Mouse (Mus musculus) cerebellum, adult 8-10 months (tissue): ENCODE results near the gene Plb1.

Source experiments
- DNase-seq: peaks from one replicate; pipeline ENCODE4 v3.0.0; 2022

The Plb1 gene

GRCm38 (mm10) chr5:32336092-32336491, 103.6 kb downstream of the Plb1 start:
- peak; percentile 59 for DNase-seq

- no peak for DNase-seq
These were observed 104.8 kb downstream of the Plb1 start for GRCm38 (mm10) chr5:32337336-32337735.

- no peak for DNase-seq
These were observed 105.8 kb downstream of the Plb1 start for GRCm38 (mm10) chr5:32338339-32338738.

- DNase-seq: no peak
These were observed 106.3 kb downstream of the Plb1 start for GRCm38 (mm10) chr5:32338766-32339165.

- DNase-seq: no peak
These were observed 107.7 kb downstream of the Plb1 start for GRCm38 (mm10) chr5:32340246-32340645.

GRCm38 (mm10) chr5:32342711-32343285, 110.3 kb downstream of the Plb1 start:
- no peak for DNase-seq

- DNase-seq: peak; percentile 82
These were observed 113.8 kb downstream of the Plb1 start for GRCm38 (mm10) chr5:32346025-32346912.

- DNase-seq: no peak
These were observed 117.2 kb downstream of the Plb1 start for GRCm38 (mm10) chr5:32349718-32350117.

GRCm38 (mm10) chr5:32350551-32351256, 118.2 kb downstream of the Plb1 start:
- DNase-seq: no peak

GRCm38 (mm10) chr5:32351721-32352465, 119.4 kb downstream of the Plb1 start:
- DNase-seq: no peak

GRCm38 (mm10) chr5:32352845-32353244, 120.3 kb downstream of the Plb1 start:
- no peak for DNase-seq

GRCm38 (mm10) chr5:32353280-32353679, 120.8 kb downstream of the Plb1 start:
- no peak for DNase-seq

- DNase-seq: no peak
These were observed 128.0 kb downstream of the Plb1 start for GRCm38 (mm10) chr5:32360511-32360910.

- DNase-seq: peak; percentile 61
These were observed 129.1 kb downstream of the Plb1 start for GRCm38 (mm10) chr5:32361441-32362235.

- DNase-seq: no peak
These were observed 136.9 kb downstream of the Plb1 start for GRCm38 (mm10) chr5:32369391-32369790.

- no peak for DNase-seq
These were observed 138.7 kb downstream of the Plb1 start for GRCm38 (mm10) chr5:32371239-32371638.

- DNase-seq: no peak
These were observed 146.0 kb downstream of the Plb1 start for GRCm38 (mm10) chr5:32378546-32378945.

- DNase-seq: no peak
These were observed 156.1 kb downstream of the Plb1 start for GRCm38 (mm10) chr5:32388656-32389055.

GRCm38 (mm10) chr5:32390295-32390694, 157.8 kb downstream of the Plb1 start:
- no peak for DNase-seq

- no peak for DNase-seq
These were observed 159.8 kb downstream of the Plb1 start for GRCm38 (mm10) chr5:32392281-32392680.

GRCm38 (mm10) chr5:32394586-32394985, 162.1 kb downstream of the Plb1 start:
- DNase-seq: no peak
